Mouse (Mus musculus): ENCODE measurements around the gene Lrrc72.
A peak's percentile ranks its signal among the peaks of the same experiment; 100 is the strongest.
"Not testable (repeated sequence)": the region's sequence is repeated elsewhere in the genome, so short reads cannot be mapped to it uniquely, and the experiment has no call there.

The Lrrc72 gene

GRCm38 (mm10) chr12:36253298-36253697 lies at the start of gene Lrrc72:
Lrrc72 (minus strand) TSS chr12:36253398.
- DNase-seq (ENCODE audit: low spot score) = no peak

- DNase-seq (ENCODE audit: low spot score) = no peak
These were observed 49.1 kb upstream of the Lrrc72 start for GRCm38 (mm10) chr12:36302326-36302725.

- DNase-seq (ENCODE audit: low spot score) = no peak
These were observed 38.1 kb upstream of the Lrrc72 start for GRCm38 (mm10) chr12:36291346-36291745.

- DNase-seq (ENCODE audit: low spot score) = no peak
These were observed 37.3 kb upstream of the Lrrc72 start for GRCm38 (mm10) chr12:36290465-36290864.

GRCm38 (mm10) chr12:36289634-36290033 lies 36.4 kb upstream of the Lrrc72 start:
- DNase-seq (ENCODE audit: low spot score) = no peak

GRCm38 (mm10) chr12:36274823-36275222 lies 21.6 kb upstream of the Lrrc72 start:
- no peak for DNase-seq (ENCODE audit: low spot score)

- DNase-seq (ENCODE audit: low spot score) = no peak
These were observed 14.6 kb upstream of the Lrrc72 start for GRCm38 (mm10) chr12:36267670-36268246.

GRCm38 (mm10) chr12:36262116-36262721 lies 9.0 kb upstream of the Lrrc72 start:
- no peak for DNase-seq (ENCODE audit: low spot score)

- no peak for DNase-seq (ENCODE audit: low spot score)
These were observed 2.2 kb upstream of the Lrrc72 start for GRCm38 (mm10) chr12:36255413-36255812.

GRCm38 (mm10) chr12:36241171-36241570 lies 12.0 kb downstream of the Lrrc72 start:
- no peak for DNase-seq (ENCODE audit: low spot score)

- no peak for DNase-seq (ENCODE audit: low spot score)
These were observed 21.8 kb downstream of the Lrrc72 start for GRCm38 (mm10) chr12:36231386-36231785.

- no peak for DNase-seq (ENCODE audit: low spot score)
These were observed 28.8 kb downstream of the Lrrc72 start for GRCm38 (mm10) chr12:36224392-36224791.

GRCm38 (mm10) chr12:36216905-36217304 lies 36.3 kb downstream of the Lrrc72 start:
- no peak for DNase-seq (ENCODE audit: low spot score)

GRCm38 (mm10) chr12:36216230-36216629 lies 37.0 kb downstream of the Lrrc72 start:
- DNase-seq (ENCODE audit: low spot score) = no peak

GRCm38 (mm10) chr12:36215149-36215480 lies 38.1 kb downstream of the Lrrc72 start:
- DNase-seq (ENCODE audit: low spot score) = peak; percentile 35

- no peak for DNase-seq (ENCODE audit: low spot score)
These were observed 38.6 kb downstream of the Lrrc72 start for GRCm38 (mm10) chr12:36214389-36215148.

GRCm38 (mm10) chr12:36210096-36210495 lies 43.1 kb downstream of the Lrrc72 start:
- DNase-seq (ENCODE audit: low spot score) = no peak

GRCm38 (mm10) chr12:36208456-36208855 lies 44.7 kb downstream of the Lrrc72 start:
- no peak for DNase-seq (ENCODE audit: low spot score)

GRCm38 (mm10) chr12:36207800-36208148 lies 45.4 kb downstream of the Lrrc72 start:
- no peak for DNase-seq (ENCODE audit: low spot score)

- DNase-seq (ENCODE audit: low spot score) = peak; percentile 18
These were observed 46.0 kb downstream of the Lrrc72 start for GRCm38 (mm10) chr12:36207072-36207799.

GRCm38 (mm10) chr12:36205579-36206119 lies 47.5 kb downstream of the Lrrc72 start:
- DNase-seq (ENCODE audit: low spot score) = not testable (repeated sequence)

- DNase-seq (ENCODE audit: low spot score) = no peak
These were observed 58.2 kb downstream of the Lrrc72 start for GRCm38 (mm10) chr12:36194976-36195375.

- no peak for DNase-seq (ENCODE audit: low spot score)
These were observed 62.9 kb downstream of the Lrrc72 start for GRCm38 (mm10) chr12:36190343-36190742.

Measured in ovary, postnatal 14 days (tissue).